Mouse (Mus musculus) forebrain, embryonic 15.5 days (tissue): Measurements from ENCODE around the gene Arl2bp. TPM values are rescaled to one million over a fixed set of nuclear protein-coding genes. Genes with fewer than 3 reads are reported as not detected.

Experiments
- ATAC-seq: fragments of 200-750 bp; cut with Nextera tagmentation; replicated peaks from 2 replicates; pipeline ENCODE4 v1.8.0; 2017; ENCODE audit warnings: mild to moderate bottlenecking, moderate TSS enrichment, moderate library complexity
- H3K27ac ChIP-seq: fragments of 300-500 bp; sonication (generic); replicated peaks from 2 replicates; pipeline ENCODE4 v1.5.1; 2015; ENCODE audit warnings: mild to moderate bottlenecking, inconsistent platforms
- H3K27me3 ChIP-seq: fragments of 300-500 bp; sonication (generic); 2 replicates; pipeline ENCODE4 v1.6.1; 2015; ENCODE audit warnings: inconsistent platforms
- H3K36me3 ChIP-seq: fragments of 300-500 bp; sonication (generic); 2 replicates; pipeline ENCODE4 v1.6.1; 2015; ENCODE audit warnings: mild to moderate bottlenecking, inconsistent platforms
- H3K4me1 ChIP-seq: fragments of 300-500 bp; sonication (generic); 2 replicates; pipeline ENCODE4 v1.6.1; 2015; ENCODE audit warnings: inconsistent platforms
- H3K4me2 ChIP-seq: fragments of 300-500 bp; sonication (generic); replicated peaks from 2 replicates; pipeline ENCODE4 v1.6.1; 2015; ENCODE audit warnings: mild to moderate bottlenecking, inconsistent platforms
- H3K4me3 ChIP-seq: fragments of 300-500 bp; sonication (generic); 2 replicates; pipeline ENCODE4 v1.5.1; 2015; ENCODE audit warnings: mild to moderate bottlenecking, inconsistent platforms
- H3K9ac ChIP-seq: fragments of 300-500 bp; sonication (generic); replicated peaks from 2 replicates; pipeline ENCODE4 v1.6.1; 2015; ENCODE audit warnings: mild to moderate bottlenecking, inconsistent platforms
- H3K9me3 ChIP-seq: fragments of 300-500 bp; sonication (generic); 2 replicates; pipeline ENCODE4 v1.6.1; 2016; ENCODE audit warnings: inconsistent platforms
- WGBS: fragments of 180-500 bp; shearing (Covaris S2); methylation state at CpG from one replicate; pipeline ENCODE4 v1.1.7; 2015; ENCODE audit warnings: mixed read lengths; 5-methylcytosine and 5-hydroxymethylcytosine counted together
- polyA plus RNA-seq: library from polyadenylated mRNA; unstranded; fragments of >200 nt; fragmentation: Nextera tagmentation; extraction: Ambion mirVana; gene quantifications from 2 replicates; pipeline ENCODE4 v1.2.1, GENCODE M21; 2015

Arl2bp gene
- polyA plus RNA-seq, 1 experiment from 2014 or later: 206 TPM

DNA sequence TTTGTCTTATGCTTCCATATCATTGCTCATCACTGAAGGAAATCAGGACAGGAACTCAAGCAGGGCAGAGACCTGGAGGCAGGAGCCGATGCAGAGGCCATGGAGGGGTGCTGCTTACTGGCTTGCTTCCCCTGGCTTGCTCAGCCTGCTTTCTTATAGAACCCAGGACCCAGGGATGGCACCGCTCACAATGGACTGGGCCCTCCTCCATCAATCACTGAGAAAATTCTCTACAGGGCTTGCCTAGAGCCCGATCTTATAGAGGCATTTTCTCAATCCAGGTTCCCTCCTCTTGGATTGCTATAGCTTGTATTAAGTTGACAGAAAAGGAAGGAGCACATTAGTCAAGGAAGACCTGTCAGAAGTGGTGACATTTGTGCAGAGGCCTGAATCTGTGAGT lies 30.2 kb downstream of the Arl2bp start:
- Histone ChIP-seq H3K36me3 (no peaks in the 10 kb centered on the region), H3K9me3 (no peaks in the 10 kb centered on the region), H3K4me2 (peak overlapping the region; percentile 89; the same call in 1 of the 2 replicates), H3K4me3 (no peak overlapping the region), H3K27me3 (peaks cover 48% of the 10 kb centered on the region), H3K9ac (no peak overlapping the region), H3K27ac (no peak overlapping the region), H3K4me1 (peaks cover 13% of the 10 kb centered on the region)
- WGBS: 57% methylated on average over 3 of the region's 3 CpGs
- ATAC-seq: no peak

DNA sequence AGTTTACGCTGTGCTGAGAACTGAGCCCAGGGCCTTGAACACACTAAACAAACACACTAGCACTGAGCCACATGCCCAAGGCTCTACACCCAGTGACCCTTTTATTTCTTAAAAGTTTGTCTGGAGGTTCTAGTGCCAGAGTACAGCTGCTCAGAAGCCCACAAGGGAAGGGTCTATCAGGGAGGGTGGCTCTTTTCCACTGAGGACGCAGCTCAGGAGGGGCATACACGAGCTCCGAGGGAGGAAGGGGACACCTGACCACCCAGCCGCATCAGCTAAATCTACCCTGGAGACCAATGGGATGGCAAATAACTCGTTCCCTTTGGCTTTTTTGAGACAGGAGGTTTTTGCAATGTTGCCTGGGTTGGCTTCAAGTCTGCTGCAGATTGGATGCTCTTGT lies 31.6 kb downstream of the Arl2bp start:
- Histone ChIP-seq H3K27ac (no peak overlapping the region), H3K9me3 (no peaks in the 10 kb centered on the region), H3K4me1 (peaks cover 18% of the 10 kb centered on the region), H3K36me3 (no peaks in the 10 kb centered on the region), H3K4me2 (no peak overlapping the region), H3K9ac (no peak overlapping the region), H3K27me3 (peaks cover 48% of the 10 kb centered on the region), H3K4me3 (no peak overlapping the region)
- ATAC-seq: no peak
- WGBS: 84% methylated on average over 6 of the region's 6 CpGs

DNA sequence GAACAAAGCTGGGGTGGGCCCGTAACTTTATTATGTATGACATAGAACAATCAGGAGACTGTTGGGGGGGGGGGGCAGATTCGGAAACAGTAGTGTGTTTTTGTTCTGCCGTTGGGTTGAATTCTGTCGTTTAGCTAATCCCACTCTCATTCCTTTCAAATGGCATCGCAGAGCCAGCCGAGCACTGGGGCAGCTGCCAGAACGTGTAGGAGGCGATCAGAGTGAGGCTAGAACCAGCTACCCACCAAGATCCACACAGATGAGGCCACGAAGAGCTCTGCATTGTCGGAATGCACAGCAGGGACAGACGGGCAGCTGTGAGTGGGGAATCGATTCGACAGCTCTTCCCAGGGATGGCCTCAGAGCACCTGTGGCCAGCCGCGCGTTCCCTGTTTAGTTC lies 33.0 kb downstream of the Arl2bp start:
- 51% methylated on average over 16 of the region's 16 CpGs for WGBS
- no peak overlapping the region for H3K4me2 ChIP-seq

DNA sequence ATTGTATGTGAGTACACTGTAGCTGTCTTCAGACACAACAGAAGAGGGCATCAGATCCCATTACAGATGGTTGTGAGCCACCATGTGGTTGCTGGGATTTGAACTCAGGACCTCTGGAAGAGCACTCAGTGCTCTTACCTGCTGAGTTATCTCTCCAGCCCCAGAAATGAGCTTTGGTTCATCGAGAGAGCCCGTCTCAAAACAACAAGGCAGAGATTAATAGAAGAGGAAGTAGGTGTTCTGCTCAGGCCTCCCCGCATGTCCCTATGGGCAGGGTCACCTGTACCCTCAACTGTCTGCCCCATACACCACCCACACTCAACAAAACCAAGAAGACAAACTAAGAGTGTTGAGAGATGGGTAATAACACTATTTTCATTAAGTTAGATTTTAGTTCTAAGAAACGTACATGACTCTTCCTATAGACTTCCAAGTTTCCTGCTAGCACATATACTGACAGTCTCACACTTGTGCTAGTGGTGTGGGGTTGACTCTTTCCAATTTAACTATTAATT lies 34.1 kb downstream of the Arl2bp start:
- peaks cover 20% of the 10 kb centered on the region for H3K4me1 ChIP-seq
- no peaks in the 10 kb centered on the region for H3K36me3 ChIP-seq
- H3K9me3 ChIP-seq: no peaks in the 10 kb centered on the region
- no peak overlapping the region for H3K4me2 ChIP-seq
- H3K27me3 ChIP-seq: peaks cover 24% of the 10 kb centered on the region
- H3K4me3 ChIP-seq: no peak overlapping the region
- H3K9ac ChIP-seq: no peak overlapping the region
- WGBS: 92% methylated on average over 4 of the region's 4 CpGs
- ATAC-seq: no peak
- no peak overlapping the region for H3K27ac ChIP-seq

More for the DNA sequence above, 33.0 kb downstream of the Arl2bp start:
- peaks cover 35% of the 10 kb centered on the region for H3K27me3 ChIP-seq
- no peak overlapping the region for H3K4me3 ChIP-seq
- H3K9ac ChIP-seq: no peak overlapping the region
- H3K4me1 ChIP-seq: peaks cover 24% of the 10 kb centered on the region
- no peak for ATAC-seq
- H3K36me3 ChIP-seq: no peaks in the 10 kb centered on the region
- H3K27ac ChIP-seq: no peak overlapping the region
- H3K9me3 ChIP-seq: no peaks in the 10 kb centered on the region

DNA sequence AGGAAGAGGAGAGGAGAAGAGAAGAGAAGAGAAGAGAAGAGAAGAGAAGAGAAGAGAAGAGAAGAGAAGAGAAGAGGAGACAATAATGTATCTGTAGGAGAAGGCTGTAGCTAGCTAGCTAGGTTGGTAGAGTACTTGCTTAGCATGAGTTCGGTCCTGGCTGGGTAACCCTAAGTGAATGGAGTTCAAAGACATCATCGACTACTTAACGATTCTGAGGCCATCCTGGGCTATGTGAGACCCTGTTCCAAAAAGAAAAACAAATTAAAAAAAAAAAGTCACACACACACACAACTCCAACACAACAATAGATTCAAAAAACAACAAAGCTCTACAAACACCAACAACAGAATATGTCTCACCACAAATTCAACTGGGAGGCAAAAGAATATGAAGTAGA lies 35.8 kb downstream of the Arl2bp start:
- no peak overlapping the region for H3K4me2 ChIP-seq
- H3K4me3 ChIP-seq: no peak overlapping the region
- no peak for ATAC-seq
- no peaks in the 10 kb centered on the region for H3K36me3 ChIP-seq
- H3K27me3 ChIP-seq: peaks cover 7% of the 10 kb centered on the region
- WGBS: 65% methylated on average over 3 of the region's 3 CpGs
- no peak overlapping the region for H3K27ac ChIP-seq
- no peaks in the 10 kb centered on the region for H3K9me3 ChIP-seq
- 0 out of 2 replicates have a peak, but pooled peaks cover 12% of the 10 kb centered on the region for H3K4me1 ChIP-seq
- no peak overlapping the region for H3K9ac ChIP-seq

DNA sequence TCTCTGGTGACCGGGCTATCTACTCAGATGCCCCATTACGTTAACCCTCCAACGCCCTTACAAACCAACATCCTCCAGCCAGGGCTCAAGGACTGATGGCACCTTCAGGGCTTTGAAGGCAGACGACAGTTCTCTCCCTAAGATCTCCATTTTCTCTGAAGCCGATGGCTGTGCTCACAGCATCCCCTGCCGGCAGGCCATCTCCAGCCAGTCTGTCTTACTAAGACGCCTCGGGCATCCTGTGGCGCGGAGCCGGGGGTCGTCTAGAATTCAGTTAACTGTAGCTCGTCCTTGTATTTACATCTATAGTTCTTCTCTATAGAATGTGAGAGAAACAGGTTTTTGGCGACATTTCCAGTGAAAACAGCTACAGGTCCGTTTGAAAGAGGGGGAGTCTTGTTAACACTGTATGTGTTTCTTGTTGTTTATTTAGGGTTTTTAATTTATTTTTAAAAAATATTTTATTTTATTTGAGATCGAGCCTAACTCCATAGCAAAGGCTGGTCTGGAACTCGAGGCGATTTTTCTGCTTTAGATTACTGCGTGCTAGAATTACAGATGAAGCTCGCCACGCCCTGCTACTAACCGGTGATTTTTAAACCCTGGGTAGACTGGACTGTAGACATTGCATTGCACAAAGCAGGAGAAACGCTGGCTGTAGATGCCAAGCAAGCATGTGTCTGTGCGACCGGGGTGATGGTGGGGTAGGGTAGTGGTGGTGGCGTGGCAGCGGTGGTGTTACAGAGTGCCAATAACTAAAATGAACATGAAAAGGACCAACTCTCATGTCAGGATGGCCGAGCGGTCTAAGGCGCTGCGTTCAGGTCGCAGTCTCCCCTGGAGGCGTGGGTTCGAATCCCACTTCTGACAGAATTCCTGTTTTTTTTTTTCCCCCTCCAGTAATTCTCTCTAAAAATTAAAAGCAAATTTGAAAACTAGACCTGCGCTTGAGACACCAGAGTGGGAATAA lies 36.7 kb downstream of the Arl2bp start:
- ATAC-seq: peak; percentile 73

DNA sequence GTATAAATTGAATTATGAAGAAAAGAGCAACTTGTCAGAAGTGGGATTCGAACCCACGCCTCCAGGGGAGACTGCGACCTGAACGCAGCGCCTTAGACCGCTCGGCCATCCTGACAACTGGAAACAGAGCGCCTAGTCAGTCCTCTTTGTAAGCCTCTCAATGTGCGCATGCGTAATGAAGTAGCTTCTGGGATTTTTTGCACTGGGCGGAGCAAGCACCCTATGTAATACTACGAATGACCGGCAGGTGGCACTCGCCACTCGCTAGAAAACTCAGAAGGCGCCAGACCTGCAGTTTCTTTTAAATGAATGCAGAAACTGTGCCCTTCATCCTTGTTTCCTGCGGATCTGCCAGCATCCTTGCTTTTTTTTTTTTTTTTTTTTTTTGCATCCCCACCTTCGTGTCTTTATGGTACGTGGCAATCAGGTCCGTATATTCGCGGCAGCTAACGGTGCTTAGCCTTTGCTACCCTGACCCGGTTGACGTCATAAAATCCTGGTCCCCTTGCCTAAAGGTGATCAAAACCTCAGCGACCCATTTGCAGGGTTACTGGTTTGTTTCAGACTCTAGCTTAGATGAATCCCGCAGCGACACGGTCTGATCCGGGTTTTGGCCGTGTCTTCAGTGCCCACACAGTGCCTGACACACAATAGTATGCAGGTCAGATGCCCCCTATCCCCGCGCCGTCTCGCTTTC lies 37.7 kb downstream of the Arl2bp start:
- H3K9ac ChIP-seq: peak overlapping the region; percentile 59
- ATAC-seq: peak; percentile 93

More for the DNA sequence above, 36.7 kb downstream of the Arl2bp start:
- no peaks in the 10 kb centered on the region for H3K36me3 ChIP-seq
- no peaks in the 10 kb centered on the region for H3K9me3 ChIP-seq
- no peaks in the 10 kb centered on the region for H3K27me3 ChIP-seq
- WGBS: under 1% methylated on average over 35 of the region's 35 CpGs
- 0 out of 2 replicates have a peak, but pooled peaks cover 12% of the 10 kb centered on the region for H3K4me1 ChIP-seq
- peak overlapping the region; percentile 42 for H3K4me2 ChIP-seq
- H3K27ac ChIP-seq: peak overlapping the region; percentile 47
- H3K4me3 ChIP-seq: peak overlapping the region; percentile 59
- peak overlapping the region; percentile 27 for H3K9ac ChIP-seq

DNA sequence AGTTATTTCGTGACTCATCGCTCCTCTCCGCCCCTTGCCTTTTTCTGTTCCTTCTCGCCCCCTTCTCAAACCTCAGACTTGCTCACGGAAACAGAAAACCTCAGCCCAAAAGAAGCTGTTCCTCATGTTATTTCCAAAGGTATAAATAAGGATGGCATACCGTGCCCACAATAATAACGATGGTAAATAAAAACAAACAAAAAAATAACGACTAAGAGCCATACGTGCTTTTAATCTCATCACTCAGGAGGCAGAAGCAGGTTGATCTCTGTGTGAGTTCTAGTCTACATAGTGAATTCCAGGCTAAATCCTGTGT lies 38.2 kb downstream of the Arl2bp start:
- H3K9ac ChIP-seq: peak overlapping the region; percentile 59
- H3K36me3 ChIP-seq: no peaks in the 10 kb centered on the region
- H3K4me2 ChIP-seq: peak overlapping the region; percentile 72
- 0 out of 2 replicates have a peak, but pooled peaks cover 12% of the 10 kb centered on the region for H3K4me1 ChIP-seq
- no peaks in the 10 kb centered on the region for H3K27me3 ChIP-seq
- H3K4me3 ChIP-seq: peak overlapping the region; percentile 59
- no peaks in the 10 kb centered on the region for H3K9me3 ChIP-seq
- no peak for ATAC-seq
- 13% methylated on average over 9 of the region's 9 CpGs for WGBS
- H3K27ac ChIP-seq: peak overlapping the region; percentile 79

More for the DNA sequence above, 37.7 kb downstream of the Arl2bp start:
- WGBS: under 1% methylated on average over 35 of the region's 35 CpGs
- H3K4me2 ChIP-seq: peak overlapping the region; percentile 72
- H3K4me1 ChIP-seq: 0 out of 2 replicates have a peak, but pooled peaks cover 12% of the 10 kb centered on the region
- H3K27me3 ChIP-seq: no peaks in the 10 kb centered on the region
- peak overlapping the region; percentile 79 for H3K27ac ChIP-seq
- no peaks in the 10 kb centered on the region for H3K36me3 ChIP-seq
- no peaks in the 10 kb centered on the region for H3K9me3 ChIP-seq
- H3K4me3 ChIP-seq: peak overlapping the region; percentile 59

DNA sequence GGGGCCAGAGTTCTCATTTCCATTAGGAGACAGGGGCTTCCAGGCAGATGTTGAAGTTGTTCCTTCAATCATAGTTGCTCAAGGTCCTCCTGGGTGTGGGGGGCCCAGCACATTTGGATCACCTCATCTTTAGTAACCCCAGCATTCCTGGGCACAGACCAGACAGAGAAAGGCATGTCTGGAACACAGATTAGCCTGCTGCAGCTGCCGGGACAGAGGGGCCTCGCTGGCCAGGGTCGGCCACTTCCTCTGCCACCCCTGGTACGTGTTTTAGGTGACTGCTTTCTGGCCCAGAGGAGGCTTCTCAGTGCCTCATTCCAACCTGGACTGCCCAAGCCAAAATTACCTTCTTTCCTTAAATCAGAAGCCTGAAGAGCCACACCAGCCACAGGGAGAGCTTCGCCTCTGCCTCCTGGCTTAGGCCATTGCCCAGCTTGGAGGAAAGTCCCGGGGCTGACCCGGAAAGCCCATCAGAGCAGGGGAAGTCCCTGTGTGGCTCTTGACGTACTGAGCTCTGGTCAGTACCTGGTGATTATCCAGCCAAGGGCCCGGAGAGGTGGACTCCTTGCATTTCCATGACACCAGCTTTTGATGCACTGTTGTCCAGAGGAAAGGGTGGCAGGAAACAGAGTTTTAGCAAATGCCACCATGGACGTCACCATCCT lies 39.3 kb downstream of the Arl2bp start:
- Histone ChIP-seq H3K27me3 (no peaks in the 10 kb centered on the region), H3K4me3 (no peak overlapping the region), H3K27ac (no peak overlapping the region), H3K9me3 (no peaks in the 10 kb centered on the region), H3K36me3 (no peaks in the 10 kb centered on the region), H3K4me2 (no peak overlapping the region), H3K4me1 (0 out of 2 replicates have a peak, but pooled peaks cover 12% of the 10 kb centered on the region), H3K9ac (no peak overlapping the region)
- no peak for ATAC-seq
- 80% methylated on average over 10 of the region's 10 CpGs for WGBS

DNA sequence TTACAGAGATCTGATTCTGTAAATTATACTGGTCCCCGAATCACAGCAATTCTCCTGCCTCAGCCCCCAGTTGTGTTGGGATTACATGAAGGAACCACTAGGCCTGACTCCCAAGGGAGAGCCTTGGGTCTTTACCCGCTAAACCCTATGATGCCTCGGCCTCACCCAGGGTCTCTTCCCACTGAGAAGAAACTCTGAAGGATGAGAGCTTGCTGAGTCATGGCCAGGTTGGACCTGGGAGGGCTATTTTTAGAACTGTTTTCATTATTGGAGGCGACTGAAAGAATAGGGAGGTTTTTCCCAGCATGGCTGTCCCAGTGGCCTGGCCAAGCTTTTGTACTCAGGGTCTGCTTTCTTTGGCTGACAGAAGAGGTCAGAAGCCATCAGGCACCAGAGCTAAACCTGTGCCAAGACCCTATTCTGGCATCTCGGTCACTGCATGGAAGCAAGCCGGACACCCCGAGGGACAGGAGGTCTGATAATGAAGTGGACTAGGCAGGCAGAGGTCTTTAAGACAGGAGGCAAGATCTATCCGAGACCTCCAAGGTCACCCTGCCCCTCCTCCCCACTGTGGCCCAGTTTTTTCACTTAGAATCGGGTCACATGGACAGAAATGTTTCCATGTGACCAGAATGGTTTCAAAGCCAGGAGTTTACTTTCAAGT lies 40.5 kb downstream of the Arl2bp start:
- no peaks in the 10 kb centered on the region for H3K27me3 ChIP-seq
- H3K27ac ChIP-seq: no peak overlapping the region
- H3K36me3 ChIP-seq: no peaks in the 10 kb centered on the region
- no peak for ATAC-seq
- no peak overlapping the region for H3K4me3 ChIP-seq
- no peak overlapping the region for H3K9ac ChIP-seq
- H3K4me1 ChIP-seq: 0 out of 2 replicates have a peak, but pooled peaks cover 12% of the 10 kb centered on the region
- no peaks in the 10 kb centered on the region for H3K9me3 ChIP-seq
- no peak overlapping the region for H3K4me2 ChIP-seq
- WGBS: 79% methylated on average over 9 of the region's 9 CpGs

DNA sequence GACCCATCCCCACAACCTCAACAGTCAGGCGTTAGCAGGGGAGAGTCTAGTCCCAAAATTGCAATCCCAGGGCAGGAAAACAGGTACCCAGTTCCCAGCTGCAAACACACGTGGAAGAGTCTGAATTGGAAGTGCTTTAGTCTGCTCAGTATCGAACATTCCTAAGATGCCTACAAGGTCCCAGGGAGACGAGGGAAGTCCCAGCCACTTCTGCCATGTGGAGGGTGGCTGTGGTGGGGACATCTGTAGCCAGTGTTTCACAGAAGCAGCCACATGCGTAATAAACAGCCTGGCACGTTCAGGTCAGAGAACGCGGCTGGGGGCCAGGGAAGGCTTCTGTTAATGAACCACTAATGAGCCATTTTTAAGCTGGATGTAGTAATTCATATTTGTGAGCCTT lies 43.9 kb downstream of the Arl2bp start:
- no peaks in the 10 kb centered on the region for H3K27me3 ChIP-seq
- H3K4me3 ChIP-seq: no peak overlapping the region
- H3K4me1 ChIP-seq: no peaks in the 10 kb centered on the region
- H3K9ac ChIP-seq: no peak overlapping the region
- no peak overlapping the region for H3K4me2 ChIP-seq
- WGBS: 54% methylated on average over 8 of the region's 8 CpGs
- H3K36me3 ChIP-seq: no peaks in the 10 kb centered on the region
- no peaks in the 10 kb centered on the region for H3K9me3 ChIP-seq
- H3K27ac ChIP-seq: no peak overlapping the region
- no peak for ATAC-seq
